ENCODE assay signal across 30 mouse cellular contexts in genomic region chr2:67180962-67181361, GRCm38 (mm10).
DNase-seq lines count a peak whose midpoint lies in the region; ATAC-seq lines count a peak whose summit lies in the region.
"Had no signal": no experiment of that assay in that cellular context is flagged by ENCODE, and none has a peak within 500 bp of the region (broad histone marks: within the 10 kb centered on the region; RNA-seq: fewer than 3 reads in every experiment).

No protein-coding gene starts in this region.

- H3K4me2 ChIP-seq in kidney, embryonic 15.5 days = no peak overlapping the region
- H3K4me2 ChIP-seq: embryonic facial prominence, embryonic 13.5 days; forebrain, embryonic 12.5 days; forebrain, embryonic 15.5 days; heart, embryonic 13.5 days; hindbrain, embryonic 14.5 days had no signal

- no peaks in the 10 kb centered on the region for H3K4me1 ChIP-seq in kidney, embryonic 15.5 days
- H3K4me1 ChIP-seq: embryonic facial prominence, embryonic 10.5 days; embryonic facial prominence, embryonic 13.5 days; forebrain, embryonic 12.5 days; forebrain, embryonic 15.5 days; heart, embryonic 10.5 days; heart, embryonic 13.5 days had no signal

- H3K27ac ChIP-seq in kidney, embryonic 15.5 days = no peak overlapping the region
- H3K27ac ChIP-seq: embryonic facial prominence, embryonic 10.5 days; embryonic facial prominence, embryonic 13.5 days; forebrain, embryonic 12.5 days; forebrain, embryonic 15.5 days; heart, adult 2 months; heart, embryonic 10.5 days; heart, embryonic 13.5 days; hindbrain, embryonic 14.5 days; hindbrain, postnatal 0 days had no signal

- WGBS in kidney, embryonic 15.5 days = 63% methylated on average over 3 of the region's 3 CpGs

- no peak overlapping the region for H3K9ac ChIP-seq in kidney, embryonic 15.5 days
- H3K9ac ChIP-seq: embryonic facial prominence, embryonic 13.5 days; forebrain, embryonic 12.5 days; forebrain, embryonic 15.5 days; heart, embryonic 13.5 days; hindbrain, embryonic 14.5 days had no signal

- peak; percentile 85 for ATAC-seq in kidney, embryonic 15.5 days (replicated peaks; ENCODE audit: low FRiP score)
- ATAC-seq: forebrain, embryonic 15.5 days; hindbrain, postnatal 0 days; inflammation-experienced regulatory T-cells, adult 6 months had no signal

- peak; percentile 11 for DNase-seq in adrenal gland, adult 2 months
- DNase-seq in adrenal gland, postnatal 4 days (ENCODE audit: low spot score in 2 of 2) = no peak
- DNase-seq in kidney, postnatal 25 days = no peak
- DNase-seq in 3T3-L1 (ENCODE audit: low read depth, low spot score) = peak; percentile 2
- DNase-seq in cerebellum, postnatal 4 days (ENCODE audit: low spot score in 2 of 2) = no peak
- DNase-seq: adrenal gland, adult 8-10 months; adrenal gland, postnatal 25 days; B cell, adult 2 months; cerebellum, adult 11 months; cerebellum, adult 2 months; cerebellum, adult 9-11 months; cerebellum, postnatal 25 days; embryo, embryonic 11 days; gastrocnemius, postnatal 36 days; heart, adult 2 months; heart, postnatal 14 days; heart, postnatal 4 days had no signal

- H3K9me3 ChIP-seq in kidney, embryonic 15.5 days (replicated peaks) = no peaks in the 10 kb centered on the region
- H3K9me3 ChIP-seq: embryonic facial prominence, embryonic 10.5 days; embryonic facial prominence, embryonic 13.5 days; forebrain, embryonic 12.5 days; forebrain, embryonic 15.5 days; G1E; heart, embryonic 10.5 days; heart, embryonic 13.5 days had no signal

- no peaks in the 10 kb centered on the region for H3K36me3 ChIP-seq in kidney, embryonic 15.5 days
- H3K36me3 ChIP-seq: embryonic facial prominence, embryonic 10.5 days; embryonic facial prominence, embryonic 13.5 days; forebrain, embryonic 12.5 days; forebrain, embryonic 15.5 days; G1E; heart, embryonic 10.5 days; heart, embryonic 13.5 days had no signal

- no peak overlapping the region for H3K4me3 ChIP-seq in kidney, embryonic 15.5 days (replicated peaks)
- H3K4me3 ChIP-seq: embryonic facial prominence, embryonic 10.5 days; embryonic facial prominence, embryonic 13.5 days; erythroblast, embryonic 14.5 days; forebrain, embryonic 12.5 days; forebrain, embryonic 15.5 days; heart, adult 2 months; heart, embryonic 10.5 days; heart, embryonic 13.5 days had no signal

- H3K27me3 ChIP-seq in kidney, embryonic 15.5 days = no peaks in the 10 kb centered on the region
- H3K27me3 ChIP-seq: CH12.LX; embryonic facial prominence, embryonic 13.5 days; forebrain, embryonic 12.5 days; forebrain, embryonic 15.5 days; heart, embryonic 13.5 days had no signal

Comparison
In these comparisons a context has a peak if more than half of its experiments do, and no peak if none do; other contexts are left out.
1. DNase-seq: peak in adrenal gland, adult 2 months (single experiment) and 3T3-L1 (single experiment); none in adrenal gland, postnatal 4 days (0 of 2), kidney, postnatal 25 days (0 of 2) and cerebellum, postnatal 4 days (0 of 2).